Mouse (Mus musculus) MEL (cell line): ENCODE data around the gene A730009L09Rik. TPM values are rescaled to one million over a fixed set of nuclear protein-coding genes. Genes with fewer than 3 reads are reported as not detected.

Experiments
- DNase-seq: peaks from one replicate; pipeline ENCODE4 v3.0.0; 2011; ENCODE audit warnings: low read depth, low spot score
- H3K27ac ChIP-seq: 2 replicates; pipeline ENCODE4 v1.5.1; 2012; ENCODE audit warnings: low read depth, mild to moderate bottlenecking, control low read depth, low read length, moderate library complexity; ENCODE audit not compliant: control insufficient read depth
- H3K27me3 ChIP-seq, 2 experiments: fragments of 150-350 bp in 1 of 2; sonication (generic) in 1 of 2; 2 replicates each; pipeline ENCODE4 v1.6.1; 2012; ENCODE audit warnings: low read length in 2 of 2, mild to moderate bottlenecking in 2 of 2, improper control_type of control experiment in 1 of 2, moderate library complexity in 1 of 2; ENCODE audit not compliant: insufficient read depth in 2 of 2, control insufficient read depth in 1 of 2
- H3K36me3 ChIP-seq, 2 experiments: 2 replicates each; pipeline ENCODE4 v1.6.1; 2012 to 2014; ENCODE audit warnings: low read length in 2 of 2, improper control_type of control experiment in 1 of 2, inconsistent platforms in 1 of 2, mild to moderate bottlenecking in 1 of 2; ENCODE audit not compliant: insufficient read depth in 2 of 2, control insufficient read depth in 1 of 2
- H3K4me1 ChIP-seq, 2 experiments: fragments of 150-350 bp in 1 of 2; sonication (generic) in 1 of 2; 2 replicates each; pipeline ENCODE4 v1.6.1; 2012; ENCODE audit warnings: low read length in 2 of 2, improper control_type of control experiment in 1 of 2, mild to moderate bottlenecking in 1 of 2; ENCODE audit not compliant: insufficient read depth in 2 of 2, control insufficient read depth in 1 of 2
- H3K4me3 ChIP-seq, 2 experiments: fragments of 150-350 bp in 1 of 2; sonication (generic) in 1 of 2; 2 replicates each; pipeline ENCODE4 v1.5.1; 2012; ENCODE audit warnings: low read depth in 2 of 2, low read length in 2 of 2, mild to moderate bottlenecking in 2 of 2, moderate library complexity in 2 of 2, control low read depth in 1 of 2, improper control_type of control experiment in 1 of 2; ENCODE audit not compliant: control insufficient read depth in 1 of 2, insufficient read depth in 1 of 2
- H3K79me2 ChIP-seq: 2 replicates; pipeline ENCODE4 v1.6.1; 2012; ENCODE audit warnings: mild to moderate bottlenecking, low read length, moderate library complexity; ENCODE audit not compliant: control insufficient read depth, poor library complexity, insufficient read depth
- H3K9ac ChIP-seq: 2 replicates; pipeline ENCODE4 v1.6.1; 2012; ENCODE audit warnings: low read depth, mild to moderate bottlenecking, control low read depth, low read length, moderate library complexity; ENCODE audit not compliant: control insufficient read depth, poor library complexity, severe bottlenecking
- H3K9me3 ChIP-seq: fragments of 150-350 bp; sonication (generic); replicated peaks from 2 replicates; pipeline ENCODE4 v1.6.1; 2012; ENCODE audit warnings: mild to moderate bottlenecking, low read length, improper control_type of control experiment, moderate library complexity; ENCODE audit not compliant: insufficient read depth
- GABPA ChIP-seq: IDR thresholded peaks from 2 replicates; pipeline ENCODE4 v1.6.1; 2012; ENCODE audit warnings: low read depth, mild to moderate bottlenecking, inconsistent platforms, low read length, improper control_type of control experiment, moderate library complexity
- polyA plus RNA-seq, 2 experiments: library from polyadenylated mRNA; stranded (reverse) in 1 of 2; unstranded in 1 of 2; fragments of >175 nt in 1 of 2; fragments of >200 nt in 1 of 2; gene quantifications; 2 replicates each; pipeline versions ENCODE4 v1.2.1 to v1.2.4; 2012; ENCODE audit warnings: low replicate concordance in 2 of 2, low read depth in 1 of 2; ENCODE audit not compliant: insufficient read length in 2 of 2, insufficient read depth in 1 of 2, missing spikeins in 1 of 2
- total RNA-seq: library from RNA; depleted of rRNA; stranded (reverse); fragments of 300-350 nt; gene quantifications from 2 replicates; pipeline ENCODE4 v1.2.3, GENCODE M21; 2012; rRNA removed

Gene A730009L09Rik
- total and polyA plus RNA-seq, 3 experiments, result not detected

DNA sequence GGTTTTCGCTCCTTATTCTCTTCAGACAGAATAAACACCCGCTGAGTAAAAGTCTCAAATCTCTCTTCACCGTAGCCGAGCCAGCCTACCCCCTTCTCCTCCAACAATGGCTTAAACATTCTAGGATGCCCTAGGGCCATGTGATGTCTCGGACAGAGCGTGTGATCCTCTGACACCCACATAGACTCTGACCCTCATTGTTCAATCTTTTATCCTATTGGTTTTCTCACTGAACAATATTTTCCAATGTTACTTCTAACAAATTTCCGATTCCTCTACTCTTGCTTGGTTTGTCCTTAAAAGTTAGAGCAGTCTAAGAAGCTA is 45.3 kb downstream of the A730009L09Rik start:
- Histone ChIP-seq H3K9ac (no peak overlapping the region), H3K27me3 (no peaks in the 10 kb centered on the region), H3K4me3 (no peak overlapping the region), H3K36me3 (no peaks in the 10 kb centered on the region), H3K9me3 (no peaks in the 10 kb centered on the region), H3K4me1 (no peaks in the 10 kb centered on the region), H3K79me2 (no peaks in the 10 kb centered on the region), H3K27ac (no peak overlapping the region)
- no peak for TF ChIP-seq GABPA
- no peak for DNase-seq

Other genes with a start within 250 kb of the A730009L09Rik start
- 48.6 and 50.9 TPM in 2 replicates for gene Mrpl39, start 220.6 kb downstream of the A730009L09Rik start, total RNA-seq
- gene Mrpl39, start 220.6 kb downstream of the A730009L09Rik start, polyA plus RNA-seq, result 10 to 100 TPM in 1 of 2 experiments, not detected in 1; 48.3 TPM